Mouse (Mus musculus): ENCODE data around the gene Sprr1a. TPM values are rescaled to one million over a fixed set of nuclear protein-coding genes. Genes with fewer than 3 reads are reported as not detected.

Gene Sprr1a
- polyA plus RNA-seq (2014; fragmentation: Illumina TruSeq; extraction: RNeasy Lipid Tissue Mini Kit (QIAGEN cat#74804); ENCODE audit: low read depth, low replicate concordance): 9.1 TPM

GRCm38 (mm10) chr3:92485863-92486262, at the start of gene Sprr1a:
TSS of gene Sprr1a (minus strand) at chr3:92485895.

GRCm38 (mm10) chr3:92534411-92534810, 48.7 kb upstream of the Sprr1a start, which contains the start of gene 2310046K23Rik:
TSS of gene 2310046K23Rik (minus strand) at chr3:92534511.

GRCm38 (mm10) chr3:92500393-92500792, 14.7 kb upstream of the Sprr1a start, which contains the start of gene Sprr4:
TSS of gene Sprr4 (minus strand) at chr3:92500493.

GRCm38 (mm10) chr3:92458620-92459019, 27.1 kb downstream of the Sprr1a start, which contains the start of gene Sprr3:
TSS of gene Sprr3 (minus strand) at chr3:92458720.

GRCm38 (mm10) chr3:92438689-92439088, 47.0 kb downstream of the Sprr1a start, which contains the start of gene Sprr1b:
TSS of gene Sprr1b (minus strand) at chr3:92438789.

Other genes starting within 250 kb of the Sprr1a start
- 0.85 TPM for gene Sprr2a3, start 200.5 kb downstream of the Sprr1a start, polyA plus RNA-seq (2014; fragmentation: Illumina TruSeq; extraction: RNeasy Lipid Tissue Mini Kit (QIAGEN cat#74804); ENCODE audit: low read depth, low replicate concordance)
- gene Sprr2b, start 169.3 kb downstream of the Sprr1a start, polyA plus RNA-seq (2014; fragmentation: Illumina TruSeq; extraction: RNeasy Lipid Tissue Mini Kit (QIAGEN cat#74804); ENCODE audit: low read depth, low replicate concordance): not detected
- not detected for gene Sprr2d, start 146.8 kb downstream of the Sprr1a start, polyA plus RNA-seq (2014; fragmentation: Illumina TruSeq; extraction: RNeasy Lipid Tissue Mini Kit (QIAGEN cat#74804); ENCODE audit: low read depth, low replicate concordance)
- not detected for gene Sprr2e, start 133.8 kb downstream of the Sprr1a start, polyA plus RNA-seq (2014; fragmentation: Illumina TruSeq; extraction: RNeasy Lipid Tissue Mini Kit (QIAGEN cat#74804); ENCODE audit: low read depth, low replicate concordance)
- gene Sprr2f, start 120.7 kb downstream of the Sprr1a start, polyA plus RNA-seq (2014; fragmentation: Illumina TruSeq; extraction: RNeasy Lipid Tissue Mini Kit (QIAGEN cat#74804); ENCODE audit: low read depth, low replicate concordance): not detected
- gene Sprr2h, start 100.2 kb downstream of the Sprr1a start, polyA plus RNA-seq (2014; fragmentation: Illumina TruSeq; extraction: RNeasy Lipid Tissue Mini Kit (QIAGEN cat#74804); ENCODE audit: low read depth, low replicate concordance): not detected
- gene Sprr2i, start 77.9 kb downstream of the Sprr1a start, polyA plus RNA-seq (2014; fragmentation: Illumina TruSeq; extraction: RNeasy Lipid Tissue Mini Kit (QIAGEN cat#74804); ENCODE audit: low read depth, low replicate concordance): not detected
- gene Sprr2j-ps, start 67.8 kb downstream of the Sprr1a start, polyA plus RNA-seq (2014; fragmentation: Illumina TruSeq; extraction: RNeasy Lipid Tissue Mini Kit (QIAGEN cat#74804); ENCODE audit: low read depth, low replicate concordance): not detected
- 4.8 TPM for gene Gm9774, start 56.5 kb downstream of the Sprr1a start, polyA plus RNA-seq (2014; fragmentation: Illumina TruSeq; extraction: RNeasy Lipid Tissue Mini Kit (QIAGEN cat#74804); ENCODE audit: low read depth, low replicate concordance)
- gene Sprr2k, start 53.3 kb downstream of the Sprr1a start, polyA plus RNA-seq (2014; fragmentation: Illumina TruSeq; extraction: RNeasy Lipid Tissue Mini Kit (QIAGEN cat#74804); ENCODE audit: low read depth, low replicate concordance): not detected
- not detected for gene Sprr1b, start 47.1 kb downstream of the Sprr1a start, polyA plus RNA-seq (2014; fragmentation: Illumina TruSeq; extraction: RNeasy Lipid Tissue Mini Kit (QIAGEN cat#74804); ENCODE audit: low read depth, low replicate concordance)
- gene Sprr3, start 27.2 kb downstream of the Sprr1a start, polyA plus RNA-seq (2014; fragmentation: Illumina TruSeq; extraction: RNeasy Lipid Tissue Mini Kit (QIAGEN cat#74804); ENCODE audit: low read depth, low replicate concordance): not detected
- not detected for gene Sprr4, start 14.6 kb upstream of the Sprr1a start, polyA plus RNA-seq (2014; fragmentation: Illumina TruSeq; extraction: RNeasy Lipid Tissue Mini Kit (QIAGEN cat#74804); ENCODE audit: low read depth, low replicate concordance)
- gene 2310046K23Rik, start 48.6 kb upstream of the Sprr1a start, polyA plus RNA-seq (2014; fragmentation: Illumina TruSeq; extraction: RNeasy Lipid Tissue Mini Kit (QIAGEN cat#74804); ENCODE audit: low read depth, low replicate concordance): not detected
- 0.24 TPM for gene Ivl, start 87.8 kb upstream of the Sprr1a start, polyA plus RNA-seq (2014; fragmentation: Illumina TruSeq; extraction: RNeasy Lipid Tissue Mini Kit (QIAGEN cat#74804); ENCODE audit: low read depth, low replicate concordance)
- gene Smcp, start 103.1 kb upstream of the Sprr1a start, polyA plus RNA-seq (2014; fragmentation: Illumina TruSeq; extraction: RNeasy Lipid Tissue Mini Kit (QIAGEN cat#74804); ENCODE audit: low read depth, low replicate concordance): 2.1 TPM
- not detected for gene 2210017I01Rik, start 121.6 kb upstream of the Sprr1a start, polyA plus RNA-seq (2014; fragmentation: Illumina TruSeq; extraction: RNeasy Lipid Tissue Mini Kit (QIAGEN cat#74804); ENCODE audit: low read depth, low replicate concordance)
- not detected for gene Lce6a, start 135.8 kb upstream of the Sprr1a start, polyA plus RNA-seq (2014; fragmentation: Illumina TruSeq; extraction: RNeasy Lipid Tissue Mini Kit (QIAGEN cat#74804); ENCODE audit: low read depth, low replicate concordance)
- not detected for gene Lce1a1, start 162.4 kb upstream of the Sprr1a start, polyA plus RNA-seq (2014; fragmentation: Illumina TruSeq; extraction: RNeasy Lipid Tissue Mini Kit (QIAGEN cat#74804); ENCODE audit: low read depth, low replicate concordance)
- not detected for gene Lce1b, start 171.0 kb upstream of the Sprr1a start, polyA plus RNA-seq (2014; fragmentation: Illumina TruSeq; extraction: RNeasy Lipid Tissue Mini Kit (QIAGEN cat#74804); ENCODE audit: low read depth, low replicate concordance)
- not detected for gene Lce1a2, start 184.4 kb upstream of the Sprr1a start, polyA plus RNA-seq (2014; fragmentation: Illumina TruSeq; extraction: RNeasy Lipid Tissue Mini Kit (QIAGEN cat#74804); ENCODE audit: low read depth, low replicate concordance)
- gene Lce1c, start 193.4 kb upstream of the Sprr1a start, polyA plus RNA-seq (2014; fragmentation: Illumina TruSeq; extraction: RNeasy Lipid Tissue Mini Kit (QIAGEN cat#74804); ENCODE audit: low read depth, low replicate concordance): not detected
- gene Lce1d, start 201.3 kb upstream of the Sprr1a start, polyA plus RNA-seq (2014; fragmentation: Illumina TruSeq; extraction: RNeasy Lipid Tissue Mini Kit (QIAGEN cat#74804); ENCODE audit: low read depth, low replicate concordance): not detected
- not detected for gene Lce1e, start 223.2 kb upstream of the Sprr1a start, polyA plus RNA-seq (2014; fragmentation: Illumina TruSeq; extraction: RNeasy Lipid Tissue Mini Kit (QIAGEN cat#74804); ENCODE audit: low read depth, low replicate concordance)
- not detected for gene Lce1f, start 234.5 kb upstream of the Sprr1a start, polyA plus RNA-seq (2014; fragmentation: Illumina TruSeq; extraction: RNeasy Lipid Tissue Mini Kit (QIAGEN cat#74804); ENCODE audit: low read depth, low replicate concordance)

Data from kidney, adult 10 weeks (tissue).